Mouse (Mus musculus) hindbrain, embryonic 13.5 days (tissue): ENCODE measurements around the gene Tmem119. TPM values are rescaled to one million over a fixed set of nuclear protein-coding genes. Genes with fewer than 3 reads are reported as not detected.

Experiments used
- ATAC-seq: fragments of 200-750 bp; cut with Nextera tagmentation; 2 replicates; pipeline ENCODE4 v1.8.0; 2017; ENCODE audit warnings: moderate TSS enrichment; ENCODE audit not compliant: low FRiP score
- H3K27ac ChIP-seq: fragments of 300-500 bp; sonication (generic); 2 replicates; pipeline ENCODE4 v1.5.1; 2015; ENCODE audit warnings: inconsistent platforms, mild to moderate bottlenecking, moderate library complexity
- H3K27me3 ChIP-seq: fragments of 300-500 bp; sonication (generic); 2 replicates; pipeline ENCODE4 v1.6.1; 2015; ENCODE audit warnings: mild to moderate bottlenecking, inconsistent platforms
- H3K36me3 ChIP-seq: fragments of 300-500 bp; sonication (generic); 2 replicates; pipeline ENCODE4 v1.6.1; 2015; ENCODE audit warnings: mild to moderate bottlenecking, inconsistent platforms
- H3K4me1 ChIP-seq: fragments of 300-500 bp; sonication (generic); replicated peaks from 2 replicates; pipeline ENCODE4 v1.6.1; 2015; ENCODE audit warnings: inconsistent platforms
- H3K4me2 ChIP-seq: fragments of 300-500 bp; sonication (generic); 2 replicates; pipeline ENCODE4 v1.6.1; 2015; ENCODE audit warnings: inconsistent platforms, mild to moderate bottlenecking, moderate library complexity
- H3K4me3 ChIP-seq: fragments of 300-500 bp; sonication (generic); 2 replicates; pipeline ENCODE4 v1.5.1; 2015; ENCODE audit warnings: mild to moderate bottlenecking, inconsistent platforms
- H3K9ac ChIP-seq: fragments of 300-500 bp; sonication (generic); 2 replicates; pipeline ENCODE4 v1.6.1; 2015; ENCODE audit warnings: mild to moderate bottlenecking, inconsistent platforms
- H3K9me3 ChIP-seq: fragments of 300-500 bp; sonication (generic); 2 replicates; pipeline ENCODE4 v1.6.1; 2016; ENCODE audit warnings: inconsistent platforms
- WGBS: fragments of 180-500 bp; shearing (Covaris S2); methylation state at CpG from one replicate; pipeline ENCODE4 v1.1.7; 2015; 5-methylcytosine and 5-hydroxymethylcytosine counted together
- polyA plus RNA-seq: library from polyadenylated mRNA; unstranded; fragments of >200 nt; fragmentation: Nextera tagmentation; extraction: Ambion mirVana; gene quantifications from 2 replicates; pipeline ENCODE4 v1.2.1, GENCODE M21; 2015

Tmem119 gene
- polyA plus RNA-seq, 1 experiment from 2014 or later: 8.7 TPM

- Histone ChIP-seq H3K9ac (peak overlapping the region; percentile 96), H3K4me3 (peak overlapping the region; percentile 99), H3K36me3 (peaks cover 48% of the 10 kb centered on the region), H3K27ac (peak overlapping the region; percentile 99), H3K4me1 (peaks cover 36% of the 10 kb centered on the region), H3K9me3 (no peaks in the 10 kb centered on the region), H3K27me3 (no peaks in the 10 kb centered on the region), H3K4me2 (peak overlapping the region; percentile 95)
- WGBS: under 1% methylated on average over 93 of the region's 97 CpGs
- peak; percentile 76 for ATAC-seq
These were observed 28.8 kb downstream of the Tmem119 start for GRCm38 (mm10) chr5:113771213-113772162.

GRCm38 (mm10) chr5:113768806-113769205 is 31.5 kb downstream of the Tmem119 start:
- H3K4me3 ChIP-seq: no peak overlapping the region
- WGBS: 95% methylated on average over 8 of the region's 8 CpGs
- H3K27me3 ChIP-seq: no peaks in the 10 kb centered on the region
- H3K4me1 ChIP-seq: peaks cover 32% of the 10 kb centered on the region
- peaks cover 41% of the 10 kb centered on the region for H3K36me3 ChIP-seq
- no peak overlapping the region for H3K4me2 ChIP-seq
- ATAC-seq: no peak
- H3K27ac ChIP-seq: no peak overlapping the region
- no peaks in the 10 kb centered on the region for H3K9me3 ChIP-seq
- no peak overlapping the region for H3K9ac ChIP-seq

GRCm38 (mm10) chr5:113765641-113766526 is 34.4 kb downstream of the Tmem119 start:
- no peaks in the 10 kb centered on the region for H3K9me3 ChIP-seq
- peaks cover 22% of the 10 kb centered on the region for H3K4me1 ChIP-seq
- H3K4me2 ChIP-seq: no peak overlapping the region
- H3K27ac ChIP-seq: no peak overlapping the region
- no peaks in the 10 kb centered on the region for H3K27me3 ChIP-seq
- H3K36me3 ChIP-seq: peaks cover 68% of the 10 kb centered on the region
- no peak overlapping the region for H3K4me3 ChIP-seq
- WGBS: 92% methylated on average over 13 of the region's 13 CpGs
- H3K9ac ChIP-seq: no peak overlapping the region
- no peak for ATAC-seq

GRCm38 (mm10) chr5:113764426-113764825 is 35.9 kb downstream of the Tmem119 start:
- no peak for ATAC-seq
- Histone ChIP-seq H3K27ac (no peak overlapping the region), H3K27me3 (no peaks in the 10 kb centered on the region), H3K9ac (no peak overlapping the region), H3K4me1 (peaks cover 8% of the 10 kb centered on the region), H3K4me3 (no peak overlapping the region), H3K36me3 (peaks cover 82% of the 10 kb centered on the region), H3K4me2 (no peak overlapping the region), H3K9me3 (no peaks in the 10 kb centered on the region)
- 95% methylated on average over 7 of the region's 7 CpGs for WGBS

GRCm38 (mm10) chr5:113761585-113761984 is 38.7 kb downstream of the Tmem119 start:
- H3K9ac ChIP-seq: no peak overlapping the region
- H3K36me3 ChIP-seq: peaks cover 84% of the 10 kb centered on the region
- H3K4me3 ChIP-seq: no peak overlapping the region
- H3K4me2 ChIP-seq: no peak overlapping the region
- no peak for ATAC-seq
- H3K27me3 ChIP-seq: no peaks in the 10 kb centered on the region
- H3K4me1 ChIP-seq: no peaks in the 10 kb centered on the region; the same call in 1 of the 2 replicates
- no peaks in the 10 kb centered on the region for H3K9me3 ChIP-seq
- no peak overlapping the region for H3K27ac ChIP-seq
- WGBS: 95% methylated on average over 2 of the region's 2 CpGs

- no peak overlapping the region for H3K4me2 ChIP-seq
- H3K9ac ChIP-seq: no peak overlapping the region
- H3K36me3 ChIP-seq: peaks cover 98% of the 10 kb centered on the region
- no peak overlapping the region for H3K4me3 ChIP-seq
- H3K27me3 ChIP-seq: no peaks in the 10 kb centered on the region
- no peak overlapping the region for H3K27ac ChIP-seq
- no peak for ATAC-seq
- no peaks in the 10 kb centered on the region for H3K4me1 ChIP-seq
- 92% methylated on average over 15 of the region's 15 CpGs for WGBS
- no peaks in the 10 kb centered on the region for H3K9me3 ChIP-seq
These were observed 44.8 kb downstream of the Tmem119 start for GRCm38 (mm10) chr5:113755347-113756030.

- Histone ChIP-seq H3K4me3 (no peak overlapping the region), H3K4me2 (no peak overlapping the region), H3K9me3 (no peaks in the 10 kb centered on the region), H3K9ac (no peak overlapping the region), H3K27me3 (no peaks in the 10 kb centered on the region), H3K27ac (no peak overlapping the region), H3K4me1 (no peaks in the 10 kb centered on the region), H3K36me3 (peaks cover 97% of the 10 kb centered on the region)
- ATAC-seq: no peak
- WGBS: 94% methylated on average over 9 of the region's 9 CpGs
These were observed 48.7 kb downstream of the Tmem119 start for GRCm38 (mm10) chr5:113751521-113752157.

- Histone ChIP-seq H3K36me3 (peaks cover 99% of the 10 kb centered on the region), H3K27me3 (no peaks in the 10 kb centered on the region), H3K4me1 (no peaks in the 10 kb centered on the region), H3K4me3 (no peak overlapping the region), H3K9ac (no peak overlapping the region), H3K9me3 (no peaks in the 10 kb centered on the region; the same call in 1 of the 2 replicates), H3K4me2 (no peak overlapping the region), H3K27ac (no peak overlapping the region)
- ATAC-seq: no peak
- WGBS: 93% methylated on average over 13 of the region's 13 CpGs
These were observed 51.6 kb downstream of the Tmem119 start for GRCm38 (mm10) chr5:113748556-113749331.

GRCm38 (mm10) chr5:113747629-113748028 is 52.7 kb downstream of the Tmem119 start:
- Histone ChIP-seq H3K27me3 (no peaks in the 10 kb centered on the region), H3K4me3 (no peak overlapping the region), H3K4me1 (no peaks in the 10 kb centered on the region), H3K27ac (no peak overlapping the region), H3K36me3 (peaks cover 99% of the 10 kb centered on the region), H3K9me3 (no peaks in the 10 kb centered on the region; the same call in 1 of the 2 replicates), H3K9ac (no peak overlapping the region), H3K4me2 (no peak overlapping the region)
- WGBS: 98% methylated on average over 5 of the region's 5 CpGs
- ATAC-seq: no peak
